Mouse (Mus musculus) bone marrow, adult 2 months (tissue): ENCODE measurements around the gene Ptpru. TPM values are rescaled to one million over a fixed set of nuclear protein-coding genes. Genes with fewer than 3 reads are reported as not detected.

Source experiments
- H3K27ac ChIP-seq: fragments of 200-500 bp; 2 replicates; pipeline ENCODE4 v1.5.1; 2012; ENCODE audit warnings: low read depth, mild to moderate bottlenecking, control low read depth, inconsistent platforms, low read length; ENCODE audit not compliant: control insufficient read depth, poor library complexity, insufficient read depth
- H3K4me1 ChIP-seq: fragments of 200-500 bp; 2 replicates; pipeline ENCODE4 v1.6.1; 2011; ENCODE audit warnings: low read length; ENCODE audit not compliant: control insufficient read depth, insufficient read depth
- H3K4me3 ChIP-seq: fragments of 200-500 bp; replicated peaks from 2 replicates; pipeline ENCODE3; 2011; ENCODE audit warnings: mild to moderate bottlenecking, low read depth, low read length, control low read depth; ENCODE audit not compliant: control insufficient read depth
- CTCF ChIP-seq: fragments of 200-500 bp; IDR thresholded peaks from 2 replicates; pipeline ENCODE4 v1.5.1; 2011; ENCODE audit warnings: low read length, control low read depth; ENCODE audit not compliant: control insufficient read depth, insufficient read depth
- POLR2A ChIP-seq: fragments of 200-500 bp; IDR thresholded peaks from 2 replicates; pipeline ENCODE4 v1.6.1; 2011; ENCODE audit warnings: low read depth, mild to moderate bottlenecking, control low read depth, low read length, borderline replicate concordance; ENCODE audit not compliant: control insufficient read depth
- WGBS: fragments of 180-500 bp; shearing (Covaris S2); methylation state at CpG from one replicate; pipeline ENCODE4 v1.1.7; 2018; 5-methylcytosine and 5-hydroxymethylcytosine counted together
- polyA plus RNA-seq: library from polyadenylated mRNA; stranded (reverse); fragments of >200 nt; gene quantifications from 2 replicates; pipeline ENCODE4 v1.2.4, GENCODE M21; 2011; ENCODE audit warnings: low replicate concordance; ENCODE audit not compliant: missing spikeins, insufficient read depth, insufficient read length

Ptpru gene
- 8.9 and 15.1 TPM in 2 replicates for polyA plus RNA-seq

DNA sequence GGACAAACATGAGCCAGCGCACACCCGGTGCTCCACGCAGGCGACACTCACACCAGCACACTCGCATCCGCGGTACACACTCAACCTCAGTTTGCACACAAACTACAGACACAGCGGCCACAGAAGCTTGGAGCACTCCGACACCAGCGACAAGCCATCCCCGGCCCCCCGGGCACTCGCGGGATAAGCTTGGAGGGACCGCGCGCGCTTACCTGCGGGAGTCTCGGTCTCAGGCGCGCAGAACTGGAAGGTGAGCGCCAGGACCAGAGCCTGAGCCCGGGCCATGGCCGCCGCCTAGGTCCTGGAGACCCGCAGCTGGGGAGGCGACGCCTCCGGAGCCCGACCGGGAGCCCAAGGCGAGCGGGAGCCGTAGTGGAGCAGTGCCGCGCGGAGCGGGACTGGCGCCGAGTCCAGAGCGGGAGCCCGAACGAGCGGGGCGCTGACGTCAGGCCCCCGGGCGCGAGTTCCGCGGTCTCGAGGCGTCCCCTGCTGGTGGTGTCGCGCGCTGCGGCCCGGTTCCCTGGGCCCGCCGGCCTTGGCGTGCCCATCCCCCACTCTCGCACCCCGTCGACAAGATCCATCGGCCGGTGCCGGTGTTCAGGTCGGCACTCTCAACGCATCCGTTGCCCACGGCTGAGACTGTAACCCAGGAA lies at the start of gene Ptpru:
Gene Ptpru (minus strand): TSS at position 417 of the 653 bp plus-strand sequence.
- TF ChIP-seq CTCF (peak; percentile 82), POLR2A (no peak)
- Histone ChIP-seq H3K27ac (no peak within 1 kb of the TSS; the same call in 1 of the 2 replicates), H3K4me3 (peak within 1 kb of the TSS; percentile 66), H3K4me1 (peaks cover 6% of the 10 kb centered on the region)
- under 1% methylated on average over 72 of the region's 72 CpGs for WGBS

DNA sequence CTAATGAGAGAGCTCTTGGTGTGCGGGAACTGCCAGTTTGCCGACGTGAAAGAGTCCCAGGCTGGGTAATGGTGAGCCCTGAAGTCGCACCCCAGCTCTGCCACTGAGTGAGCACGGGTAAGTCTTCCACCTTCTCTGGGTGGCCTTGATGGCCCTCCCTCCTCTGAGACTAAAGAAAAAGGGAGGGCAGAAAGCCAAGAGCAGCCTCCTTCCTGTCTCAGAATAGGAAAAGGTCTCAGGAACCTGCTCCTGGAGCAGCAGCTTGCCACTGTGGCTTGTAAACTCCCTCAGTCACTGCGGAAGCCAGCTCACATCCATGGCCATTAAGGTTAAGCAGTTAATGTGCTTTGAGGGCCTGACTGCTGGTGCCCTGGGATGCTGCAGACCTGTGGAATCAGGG lies 47.3 kb upstream of the Ptpru start:
- Histone ChIP-seq H3K4me1 (no peaks in the 10 kb centered on the region; the same call in 1 of the 2 replicates), H3K4me3 (no peak overlapping the region), H3K27ac (no peak overlapping the region)
- 81% methylated on average over 6 of the region's 6 CpGs for WGBS
- TF ChIP-seq CTCF (no peak), POLR2A (no peak)

DNA sequence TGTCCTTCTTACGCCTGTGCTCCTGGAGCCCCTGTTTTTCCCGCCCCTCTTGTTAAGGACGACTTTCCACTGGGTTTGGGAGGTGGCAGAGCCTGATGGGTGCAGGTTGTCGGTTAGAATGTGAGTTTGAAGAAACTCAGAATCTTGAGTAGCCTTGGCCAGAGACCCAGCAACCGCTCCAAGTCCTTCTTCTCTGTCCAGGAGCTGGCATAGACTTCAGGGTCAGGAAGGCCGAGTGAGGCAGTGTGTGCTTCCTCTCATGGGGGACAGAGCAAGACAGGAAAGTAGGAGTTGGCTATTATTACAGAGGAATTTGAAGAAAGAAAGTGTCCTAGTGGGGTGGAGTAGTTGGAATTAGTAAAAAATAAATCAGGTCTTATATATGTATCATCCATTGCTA lies 45.5 kb upstream of the Ptpru start:
- TF ChIP-seq POLR2A = no peak
- TF ChIP-seq CTCF = no peak
- no peaks in the 10 kb centered on the region; the same call in 1 of the 2 replicates for H3K4me1 ChIP-seq
- no peak overlapping the region for H3K27ac ChIP-seq
- WGBS = 79% methylated on average over 6 of the region's 6 CpGs
- H3K4me3 ChIP-seq = no peak overlapping the region

DNA sequence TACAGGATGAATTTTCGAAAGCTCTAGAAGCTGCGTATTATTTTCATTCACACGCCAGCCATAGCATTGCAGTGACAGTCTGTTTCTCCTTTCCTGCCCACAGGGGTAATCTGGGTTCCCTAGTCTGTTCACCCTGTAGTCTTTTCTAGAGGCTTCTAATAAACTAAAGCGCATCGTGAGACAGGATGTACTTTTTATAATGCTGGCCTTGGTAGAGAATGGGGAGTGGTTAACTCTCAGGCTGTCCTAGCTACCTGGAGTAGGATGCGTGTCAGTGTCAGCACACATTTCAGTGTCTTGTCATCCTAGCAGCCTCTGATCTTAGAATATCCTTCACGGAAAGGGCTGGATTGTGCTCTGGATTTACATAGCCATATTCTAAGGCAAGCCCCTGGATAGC lies 43.2 kb upstream of the Ptpru start:
- Histone ChIP-seq H3K4me1 (no peaks in the 10 kb centered on the region), H3K27ac (no peak overlapping the region), H3K4me3 (no peak overlapping the region)
- TF ChIP-seq CTCF (no peak), POLR2A (no peak)
- WGBS = 68% methylated on average over 7 of the region's 7 CpGs

DNA sequence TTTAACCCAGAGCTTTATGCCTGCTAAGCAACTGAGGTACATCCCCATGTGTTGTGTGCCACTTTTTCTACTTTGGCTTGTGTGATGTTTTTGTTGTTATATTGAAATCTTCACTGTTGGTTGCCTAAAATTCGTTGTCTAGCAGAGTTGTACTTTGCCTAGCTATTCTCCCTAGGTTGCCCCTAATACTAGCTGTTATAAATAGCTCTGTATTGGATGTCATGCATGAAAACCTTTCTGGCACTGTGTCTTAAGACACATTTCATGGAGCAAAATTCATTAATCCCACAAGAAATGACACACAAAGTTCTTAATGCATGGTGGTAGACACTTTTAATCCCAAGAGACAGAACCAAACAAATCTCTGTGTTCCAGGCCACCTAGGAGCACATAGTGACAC lies 41.6 kb upstream of the Ptpru start:
- H3K27ac ChIP-seq = no peak overlapping the region
- H3K4me1 ChIP-seq = no peaks in the 10 kb centered on the region
- H3K4me3 ChIP-seq = no peak overlapping the region
- 52% methylated on average over 1 of the region's 1 CpGs for WGBS
- no peak for TF ChIP-seq CTCF
- TF ChIP-seq POLR2A = no peak

DNA sequence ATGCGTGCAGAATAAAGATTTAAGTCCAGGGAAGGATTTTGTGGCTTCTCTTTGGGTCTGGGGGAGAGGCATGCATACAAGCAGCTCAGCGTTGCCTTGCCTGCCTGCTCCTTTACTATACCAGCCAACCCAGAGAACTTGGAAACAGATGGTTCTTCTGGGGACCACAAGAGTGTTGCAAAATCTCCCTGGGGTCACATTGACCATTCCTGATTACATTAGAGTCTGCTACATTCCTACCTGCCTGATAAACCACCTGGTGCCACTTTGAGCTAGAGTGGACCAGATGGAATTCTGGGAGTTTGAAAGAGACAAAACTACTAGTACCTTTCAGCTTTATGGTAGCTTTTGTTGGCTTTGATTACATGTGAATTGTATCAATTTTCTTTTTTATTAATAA lies 38.7 kb upstream of the Ptpru start:
- Histone ChIP-seq H3K4me1 (no peaks in the 10 kb centered on the region), H3K27ac (no peak overlapping the region), H3K4me3 (no peak overlapping the region)
- WGBS = 38% methylated on average over 2 of the region's 2 CpGs
- TF ChIP-seq POLR2A = no peak
- TF ChIP-seq CTCF = no peak

DNA sequence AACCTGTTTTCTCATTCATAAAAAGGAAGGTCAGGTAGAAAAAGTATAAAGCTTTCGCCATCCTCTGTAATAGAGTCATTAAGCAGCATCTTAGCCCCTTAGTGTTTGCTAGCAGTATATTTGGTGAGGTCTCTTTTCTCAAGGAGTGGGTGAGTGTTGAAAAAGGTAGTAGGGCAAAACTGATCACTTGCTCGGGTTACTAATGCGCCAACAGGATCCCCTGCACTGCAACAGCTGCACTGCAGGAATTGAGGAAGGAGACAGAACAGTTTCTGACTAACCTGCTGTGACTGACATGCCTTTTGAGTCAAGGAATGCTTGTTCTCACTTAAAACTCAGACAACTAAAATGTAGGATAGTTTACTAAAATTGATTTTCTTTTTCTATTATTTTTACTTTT lies 37.2 kb upstream of the Ptpru start:
- no peak overlapping the region for H3K27ac ChIP-seq
- peak overlapping the region; percentile 40 for H3K4me3 ChIP-seq
- H3K4me1 ChIP-seq = no peaks in the 10 kb centered on the region; the same call in 1 of the 2 replicates

DNA sequence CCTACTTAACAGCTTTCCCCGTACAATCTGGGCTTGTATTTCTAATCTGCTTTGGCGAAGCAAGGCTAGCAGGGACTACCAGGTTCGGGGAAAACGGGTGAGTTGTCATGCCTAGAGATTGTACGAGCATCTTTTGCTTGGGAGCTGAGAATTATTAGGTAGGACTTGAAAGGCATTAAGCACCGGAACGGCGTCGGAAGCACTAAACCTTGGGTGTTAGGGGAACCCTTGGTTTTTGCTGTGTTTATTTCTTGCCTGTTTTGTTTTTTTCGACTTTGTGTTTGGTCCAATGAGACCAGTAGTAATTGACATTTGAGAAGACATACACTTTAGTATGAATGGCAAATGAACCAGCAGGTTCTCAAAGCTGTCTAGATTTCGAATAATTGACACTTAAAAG lies 36.5 kb upstream of the Ptpru start:
- under 1% methylated on average over 11 of the region's 11 CpGs for WGBS
- peak overlapping the region; percentile 84 for H3K4me3 ChIP-seq
- no peaks in the 10 kb centered on the region; the same call in 1 of the 2 replicates for H3K4me1 ChIP-seq
- peak overlapping the region; percentile 96 for H3K27ac ChIP-seq
- TF ChIP-seq CTCF (no peak), POLR2A (no peak)

More for the DNA sequence above, 37.2 kb upstream of the Ptpru start:
- WGBS = 11% methylated on average over 3 of the region's 3 CpGs
- TF ChIP-seq CTCF = no peak

DNA sequence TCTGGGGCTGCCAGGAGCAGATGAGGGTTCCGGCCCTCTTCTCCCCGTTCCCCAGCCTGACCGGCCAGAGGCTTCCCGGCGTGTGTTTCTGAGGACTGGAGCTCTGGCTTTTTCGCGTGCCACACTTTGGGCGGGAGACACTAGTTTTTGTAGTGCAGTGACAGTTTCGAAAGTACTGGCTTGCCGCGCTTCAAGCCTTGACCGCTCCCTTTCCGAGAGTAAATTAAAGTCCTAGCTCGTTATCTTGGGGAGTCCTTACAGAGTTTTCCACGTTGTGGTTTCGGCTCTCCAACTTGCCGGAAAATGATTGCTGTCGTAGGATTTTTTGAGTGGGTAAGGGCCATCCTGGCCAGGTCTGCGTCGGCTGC lies 36.1 kb upstream of the Ptpru start:
- Histone ChIP-seq H3K4me3 (peak overlapping the region; percentile 84), H3K27ac (peak overlapping the region; percentile 96), H3K4me1 (no peaks in the 10 kb centered on the region; the same call in 1 of the 2 replicates)
- TF ChIP-seq CTCF (no peak), POLR2A (no peak)
- WGBS = 2% methylated on average over 20 of the region's 20 CpGs
